Mouse (Mus musculus): ENCODE data around the gene 4930558K02Rik. TPM values are rescaled to one million over a fixed set of nuclear protein-coding genes. Genes with fewer than 3 reads are reported as not detected.

4930558K02Rik gene
- polyA plus RNA-seq, 1 experiment from 2014 or later = not detected

DNA sequence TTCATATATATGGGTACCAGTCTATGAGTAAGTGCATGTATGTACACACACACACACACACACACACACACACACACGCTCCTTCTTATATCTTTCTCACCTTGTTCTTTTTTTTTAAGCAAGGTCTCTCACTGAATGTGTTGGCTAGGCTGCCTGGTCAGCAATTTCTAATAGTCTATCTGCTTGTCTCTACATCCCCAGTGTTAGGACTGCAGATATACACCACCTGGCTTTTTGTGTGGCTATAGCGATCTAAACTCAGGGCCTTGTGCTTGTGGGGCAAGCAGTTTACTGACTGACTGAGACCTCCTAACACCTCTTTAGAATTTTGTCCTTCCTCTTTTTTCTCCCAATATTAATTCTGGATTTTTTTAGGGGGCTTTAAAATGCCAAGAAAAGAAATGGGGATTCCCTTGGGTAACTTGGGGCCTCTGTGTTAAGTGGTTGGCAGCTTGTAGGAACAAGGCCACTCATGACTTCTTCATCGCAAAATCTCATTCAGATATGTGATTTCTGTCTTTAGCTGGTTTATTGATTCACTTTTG, 61.4 kb downstream of the 4930558K02Rik start:
- Histone ChIP-seq H3K4me3 (ENCODE audit: low read depth, low read length) (no peak overlapping the region), H3K9me3 (ENCODE audit: control insufficient read depth, low read length) (no peaks in the 10 kb centered on the region), H3K9ac (ENCODE audit: low read length) (no peak overlapping the region), H3K4me2 (no peak overlapping the region), H3K4me1 (ENCODE audit: control insufficient read depth, insufficient read depth, low read length) (peaks cover 2% of the 10 kb centered on the region; the same call in 1 of the 2 replicates), H3K27me3 (ENCODE audit: control insufficient read depth, insufficient read depth, low read length) (no peaks in the 10 kb centered on the region), H3K36me3 (ENCODE audit: control insufficient read depth, insufficient read depth, low read length) (no peaks in the 10 kb centered on the region), H3K27ac (ENCODE audit: low read depth, low read length) (no peak overlapping the region)
- DNase-seq (ENCODE audit: low spot score, missing footprints) (no peak), ATAC-seq (ENCODE audit: low FRiP score) (no peak)
- 88% methylated on average over 3 of the region's 3 CpGs for WGBS

DNA sequence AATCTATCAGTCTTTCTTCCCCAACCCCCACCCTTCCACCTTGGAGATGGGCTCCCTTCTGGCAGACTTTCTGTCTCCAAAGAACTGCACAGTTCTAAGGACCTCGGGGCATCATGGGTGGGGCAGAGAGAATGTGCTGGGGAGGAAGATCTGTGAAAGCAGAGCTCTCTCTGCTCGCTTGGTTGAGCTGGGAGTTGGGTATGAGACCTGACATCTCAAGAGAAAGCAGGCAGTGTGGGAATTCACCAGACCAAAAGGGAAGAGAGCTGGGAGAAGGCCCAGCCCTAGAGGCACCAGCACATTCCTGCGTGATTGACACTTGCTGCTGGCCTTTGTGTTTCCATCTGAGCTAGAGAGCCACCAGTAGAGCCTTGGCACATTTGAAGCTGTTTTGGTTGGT, 63.4 kb downstream of the 4930558K02Rik start:
- 65% methylated on average over 3 of the region's 3 CpGs for WGBS
- H3K9ac ChIP-seq (ENCODE audit: low read length) = no peak overlapping the region
- DNase-seq (ENCODE audit: low spot score, missing footprints) = no peak
- no peaks in the 10 kb centered on the region for H3K36me3 ChIP-seq (ENCODE audit: control insufficient read depth, insufficient read depth, low read length)
- no peak for ATAC-seq (ENCODE audit: low FRiP score)
- H3K27me3 ChIP-seq (ENCODE audit: control insufficient read depth, insufficient read depth, low read length) = no peaks in the 10 kb centered on the region
- H3K4me2 ChIP-seq = no peak overlapping the region
- peaks cover 2% of the 10 kb centered on the region; the same call in 1 of the 2 replicates for H3K4me1 ChIP-seq (ENCODE audit: control insufficient read depth, insufficient read depth, low read length)
- no peak overlapping the region for H3K27ac ChIP-seq (ENCODE audit: low read depth, low read length)
- H3K9me3 ChIP-seq (ENCODE audit: control insufficient read depth, low read length) = no peaks in the 10 kb centered on the region
- H3K4me3 ChIP-seq (ENCODE audit: low read depth, low read length) = no peak overlapping the region

DNA sequence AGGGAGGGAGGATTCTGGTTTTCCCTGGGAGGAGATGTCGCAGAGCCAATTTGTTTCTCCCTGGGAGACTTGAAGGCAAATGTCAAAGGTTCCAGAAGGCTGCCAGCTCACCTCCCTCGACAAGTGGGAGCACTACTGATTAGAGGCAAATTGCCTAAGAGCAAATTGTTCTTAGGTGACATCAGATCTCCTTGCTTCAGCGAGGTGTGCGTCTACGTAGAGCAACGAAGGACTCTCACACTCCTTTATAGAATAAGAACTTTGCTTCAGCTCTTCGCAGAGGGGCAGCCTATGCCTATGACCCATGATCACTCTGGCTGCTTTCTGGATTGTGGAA, 65.8 kb downstream of the 4930558K02Rik start:
- H3K4me3 ChIP-seq (ENCODE audit: low read depth, low read length) = no peak overlapping the region
- no peaks in the 10 kb centered on the region for H3K36me3 ChIP-seq (ENCODE audit: control insufficient read depth, insufficient read depth, low read length)
- WGBS = 74% methylated on average over 7 of the region's 7 CpGs
- H3K27me3 ChIP-seq (ENCODE audit: control insufficient read depth, insufficient read depth, low read length) = no peaks in the 10 kb centered on the region
- H3K9ac ChIP-seq (ENCODE audit: low read length) = no peak overlapping the region
- no peak for ATAC-seq (ENCODE audit: low FRiP score)
- no peak overlapping the region for H3K27ac ChIP-seq (ENCODE audit: low read depth, low read length)
- H3K4me2 ChIP-seq = no peak overlapping the region
- H3K4me1 ChIP-seq (ENCODE audit: control insufficient read depth, insufficient read depth, low read length) = peaks cover 1% of the 10 kb centered on the region; the same call in 1 of the 2 replicates
- H3K9me3 ChIP-seq (ENCODE audit: control insufficient read depth, low read length) = no peaks in the 10 kb centered on the region
- no peak for DNase-seq (ENCODE audit: low spot score, missing footprints)

- Histone ChIP-seq H3K9ac (ENCODE audit: low read length) (no peak overlapping the region), H3K27me3 (ENCODE audit: control insufficient read depth, insufficient read depth, low read length) (no peaks in the 10 kb centered on the region), H3K4me2 (no peak overlapping the region), H3K4me1 (ENCODE audit: control insufficient read depth, insufficient read depth, low read length) (no peaks in the 10 kb centered on the region), H3K27ac (ENCODE audit: low read depth, low read length) (no peak overlapping the region), H3K4me3 (ENCODE audit: low read depth, low read length) (no peak overlapping the region), H3K9me3 (ENCODE audit: control insufficient read depth, low read length) (no peaks in the 10 kb centered on the region), H3K36me3 (ENCODE audit: control insufficient read depth, insufficient read depth, low read length) (no peaks in the 10 kb centered on the region)
- 64% methylated on average over 4 of the region's 4 CpGs for WGBS
- DNase-seq (ENCODE audit: low spot score, missing footprints) = no peak
- no peak for ATAC-seq (ENCODE audit: low FRiP score)
Observed at GRCm38 (mm10) chr1:161912940-161913647, 66.3 kb downstream of the 4930558K02Rik start.

DNA sequence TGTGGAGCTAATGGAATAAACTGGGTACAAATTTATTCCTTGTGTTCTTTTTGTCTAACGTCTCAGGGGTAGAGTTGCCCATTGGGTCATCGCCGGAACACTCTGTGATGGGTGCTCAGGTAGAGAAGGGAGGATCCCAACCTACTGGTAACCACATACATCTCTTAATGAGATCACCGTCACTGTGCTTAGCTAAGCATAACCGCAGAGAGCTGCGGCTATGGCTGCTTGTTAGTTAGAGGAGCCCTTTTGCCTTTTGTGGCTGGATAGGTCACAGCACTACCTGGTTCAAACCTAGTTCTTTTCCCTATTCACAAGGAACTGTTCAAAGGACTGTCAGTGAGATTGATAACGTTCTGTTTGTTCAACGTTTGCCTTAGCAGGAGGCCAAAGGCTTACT, 70.4 kb downstream of the 4930558K02Rik start:
- 82% methylated on average over 8 of the region's 8 CpGs for WGBS

GRCm38 (mm10) chr1:161907795-161908457, 71.5 kb downstream of the 4930558K02Rik start:
- H3K9me3 ChIP-seq (ENCODE audit: control insufficient read depth, low read length) = no peaks in the 10 kb centered on the region
- no peak overlapping the region for H3K9ac ChIP-seq (ENCODE audit: low read length)
- H3K4me1 ChIP-seq (ENCODE audit: control insufficient read depth, insufficient read depth, low read length) = no peaks in the 10 kb centered on the region
- DNase-seq (ENCODE audit: low spot score, missing footprints) = no peak
- H3K27ac ChIP-seq (ENCODE audit: low read depth, low read length) = no peak overlapping the region
- H3K36me3 ChIP-seq (ENCODE audit: control insufficient read depth, insufficient read depth, low read length) = no peaks in the 10 kb centered on the region
- H3K4me2 ChIP-seq = no peak overlapping the region
- ATAC-seq (ENCODE audit: low FRiP score) = no peak
- WGBS = 72% methylated on average over 2 of the region's 2 CpGs
- no peak overlapping the region for H3K4me3 ChIP-seq (ENCODE audit: low read depth, low read length)
- no peaks in the 10 kb centered on the region for H3K27me3 ChIP-seq (ENCODE audit: control insufficient read depth, insufficient read depth, low read length)

More for the DNA sequence above, 70.4 kb downstream of the 4930558K02Rik start:
- DNase-seq (ENCODE audit: low spot score, missing footprints) (no peak), ATAC-seq (ENCODE audit: low FRiP score) (no peak)
- no peaks in the 10 kb centered on the region for H3K4me1 ChIP-seq (ENCODE audit: control insufficient read depth, insufficient read depth, low read length)
- H3K4me2 ChIP-seq = no peak overlapping the region
- H3K36me3 ChIP-seq (ENCODE audit: control insufficient read depth, insufficient read depth, low read length) = no peaks in the 10 kb centered on the region
- H3K4me3 ChIP-seq (ENCODE audit: low read depth, low read length) = no peak overlapping the region
- H3K27ac ChIP-seq (ENCODE audit: low read depth, low read length) = no peak overlapping the region
- no peak overlapping the region for H3K9ac ChIP-seq (ENCODE audit: low read length)
- no peaks in the 10 kb centered on the region for H3K27me3 ChIP-seq (ENCODE audit: control insufficient read depth, insufficient read depth, low read length)
- no peaks in the 10 kb centered on the region for H3K9me3 ChIP-seq (ENCODE audit: control insufficient read depth, low read length)

DNA sequence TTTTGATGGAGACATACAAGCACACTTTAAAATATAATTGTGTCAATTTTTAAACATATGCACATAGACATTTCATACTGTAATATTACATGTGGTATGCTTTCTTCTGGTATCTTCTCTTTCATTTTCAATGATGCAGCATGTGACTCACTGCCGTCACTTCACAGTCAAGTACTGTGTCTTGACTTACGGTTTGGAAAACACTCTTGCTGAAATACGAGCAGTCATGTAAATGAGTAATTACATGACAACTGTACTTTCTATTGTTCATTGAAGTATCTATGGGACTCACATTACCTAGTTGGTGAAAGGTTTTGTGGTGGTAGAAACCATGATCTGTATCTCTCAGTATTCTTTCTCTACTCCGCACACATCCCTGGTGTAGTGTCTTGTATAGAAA, 72.3 kb downstream of the 4930558K02Rik start:
- no peak overlapping the region for H3K4me2 ChIP-seq
- no peak overlapping the region for H3K4me3 ChIP-seq (ENCODE audit: low read depth, low read length)
- H3K9me3 ChIP-seq (ENCODE audit: control insufficient read depth, low read length) = no peaks in the 10 kb centered on the region
- no peak overlapping the region for H3K9ac ChIP-seq (ENCODE audit: low read length)
- H3K27me3 ChIP-seq (ENCODE audit: control insufficient read depth, insufficient read depth, low read length) = no peaks in the 10 kb centered on the region
- ATAC-seq (ENCODE audit: low FRiP score) (no peak), DNase-seq (ENCODE audit: low spot score, missing footprints) (no peak)
- WGBS = 95% methylated on average over 4 of the region's 4 CpGs
- H3K4me1 ChIP-seq (ENCODE audit: control insufficient read depth, insufficient read depth, low read length) = no peaks in the 10 kb centered on the region
- H3K27ac ChIP-seq (ENCODE audit: low read depth, low read length) = no peak overlapping the region
- no peaks in the 10 kb centered on the region for H3K36me3 ChIP-seq (ENCODE audit: control insufficient read depth, insufficient read depth, low read length)

DNA sequence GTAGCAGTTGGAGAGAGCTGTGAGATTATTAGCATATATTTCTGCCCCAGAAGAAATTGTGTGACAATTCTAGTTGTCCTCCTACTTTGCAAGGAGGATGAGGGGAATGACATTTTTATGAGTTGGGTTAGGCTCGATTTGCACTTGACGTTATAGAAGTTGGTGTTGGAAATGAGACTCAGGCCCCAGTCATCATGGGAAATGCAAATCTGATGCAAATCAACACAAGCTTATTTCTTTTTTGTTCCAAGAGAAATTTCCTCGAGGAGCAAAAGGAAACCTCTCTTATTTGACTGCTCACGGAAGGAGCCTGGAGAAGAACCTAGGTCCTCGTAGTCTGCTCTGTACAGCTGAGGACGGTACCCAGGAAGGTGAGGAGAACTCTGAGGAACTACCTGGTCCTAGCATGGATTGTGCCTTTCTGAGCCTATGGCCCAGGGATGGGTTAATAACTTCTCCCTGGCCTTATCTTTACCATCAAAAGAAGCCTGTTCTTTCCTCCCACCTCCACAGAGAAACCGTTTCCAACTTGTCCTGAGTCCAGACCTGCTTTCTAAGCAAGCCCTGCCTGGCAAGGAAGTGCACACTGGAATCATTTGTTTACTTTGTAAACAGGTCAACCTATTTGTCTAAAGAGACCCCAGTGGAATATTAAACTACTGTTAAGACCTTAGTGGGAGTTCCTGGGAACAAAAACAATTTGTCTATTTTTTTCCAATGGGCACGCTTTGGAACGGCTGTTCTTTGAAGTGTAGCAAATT, 76.6 kb downstream of the 4930558K02Rik start:
- Histone ChIP-seq H3K4me1 (ENCODE audit: control insufficient read depth, insufficient read depth, low read length) (no peaks in the 10 kb centered on the region), H3K36me3 (ENCODE audit: control insufficient read depth, insufficient read depth, low read length) (no peaks in the 10 kb centered on the region), H3K9me3 (ENCODE audit: control insufficient read depth, low read length) (no peaks in the 10 kb centered on the region), H3K4me3 (ENCODE audit: low read depth, low read length) (no peak overlapping the region), H3K27me3 (ENCODE audit: control insufficient read depth, insufficient read depth, low read length) (no peaks in the 10 kb centered on the region), H3K9ac (ENCODE audit: low read length) (no peak overlapping the region), H3K27ac (ENCODE audit: low read depth, low read length) (no peak overlapping the region), H3K4me2 (no peak overlapping the region)
- DNase-seq (ENCODE audit: low spot score, missing footprints) (no peak), ATAC-seq (ENCODE audit: low FRiP score) (no peak)
- 82% methylated on average over 9 of the region's 9 CpGs for WGBS

DNA sequence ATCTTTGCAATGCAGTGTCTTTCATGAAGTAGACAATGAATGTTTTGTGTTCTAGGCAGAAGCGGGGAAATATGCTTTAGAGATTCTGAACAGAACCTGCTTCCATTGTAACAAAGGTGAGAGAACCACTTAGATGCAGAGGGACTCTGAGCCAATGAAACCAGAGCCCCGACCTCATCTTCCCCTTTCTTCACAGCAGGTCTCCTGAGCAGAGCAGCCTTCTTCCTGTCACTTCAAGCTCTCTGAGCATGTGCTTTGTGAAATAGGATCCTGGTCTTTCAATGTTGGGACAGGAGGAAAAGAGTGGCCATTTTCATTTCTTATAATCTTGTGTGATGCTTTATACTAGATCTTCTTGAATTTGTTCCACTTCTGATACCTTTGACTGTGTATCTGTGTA, 79.3 kb downstream of the 4930558K02Rik start:
- H3K4me1 ChIP-seq (ENCODE audit: control insufficient read depth, insufficient read depth, low read length) = no peaks in the 10 kb centered on the region
- H3K27me3 ChIP-seq (ENCODE audit: control insufficient read depth, insufficient read depth, low read length) = no peaks in the 10 kb centered on the region
- 63% methylated on average over 2 of the region's 2 CpGs for WGBS
- no peak overlapping the region for H3K4me3 ChIP-seq (ENCODE audit: low read depth, low read length)
- ATAC-seq (ENCODE audit: low FRiP score) (no peak), DNase-seq (ENCODE audit: low spot score, missing footprints) (no peak)
- no peak overlapping the region for H3K27ac ChIP-seq (ENCODE audit: low read depth, low read length)
- no peak overlapping the region for H3K4me2 ChIP-seq
- no peaks in the 10 kb centered on the region for H3K36me3 ChIP-seq (ENCODE audit: control insufficient read depth, insufficient read depth, low read length)
- no peak overlapping the region for H3K9ac ChIP-seq (ENCODE audit: low read length)
- H3K9me3 ChIP-seq (ENCODE audit: control insufficient read depth, low read length) = no peaks in the 10 kb centered on the region
